Mouse (Mus musculus): ENCODE data around the gene Aox2.
A peak's percentile ranks its signal among the peaks of the same experiment; 100 is the strongest.
"Not testable (repeated sequence)": the region's sequence is repeated elsewhere in the genome, so short reads cannot be mapped to it uniquely, and the experiment has no call there.

Aox2 gene

GRCm38 (mm10) chr1:58346159-58346558 lies 68.0 kb downstream of the Aox2 start:
- no peak for DNase-seq (ENCODE audit: low spot score in 2 of 2)

- no peak for DNase-seq (ENCODE audit: low spot score in 2 of 2)
These were observed 70.6 kb downstream of the Aox2 start for GRCm38 (mm10) chr1:58348712-58349111.

GRCm38 (mm10) chr1:58353238-58353893 lies 75.2 kb downstream of the Aox2 start:
- no peak for DNase-seq (ENCODE audit: low spot score in 2 of 2)

DNA sequence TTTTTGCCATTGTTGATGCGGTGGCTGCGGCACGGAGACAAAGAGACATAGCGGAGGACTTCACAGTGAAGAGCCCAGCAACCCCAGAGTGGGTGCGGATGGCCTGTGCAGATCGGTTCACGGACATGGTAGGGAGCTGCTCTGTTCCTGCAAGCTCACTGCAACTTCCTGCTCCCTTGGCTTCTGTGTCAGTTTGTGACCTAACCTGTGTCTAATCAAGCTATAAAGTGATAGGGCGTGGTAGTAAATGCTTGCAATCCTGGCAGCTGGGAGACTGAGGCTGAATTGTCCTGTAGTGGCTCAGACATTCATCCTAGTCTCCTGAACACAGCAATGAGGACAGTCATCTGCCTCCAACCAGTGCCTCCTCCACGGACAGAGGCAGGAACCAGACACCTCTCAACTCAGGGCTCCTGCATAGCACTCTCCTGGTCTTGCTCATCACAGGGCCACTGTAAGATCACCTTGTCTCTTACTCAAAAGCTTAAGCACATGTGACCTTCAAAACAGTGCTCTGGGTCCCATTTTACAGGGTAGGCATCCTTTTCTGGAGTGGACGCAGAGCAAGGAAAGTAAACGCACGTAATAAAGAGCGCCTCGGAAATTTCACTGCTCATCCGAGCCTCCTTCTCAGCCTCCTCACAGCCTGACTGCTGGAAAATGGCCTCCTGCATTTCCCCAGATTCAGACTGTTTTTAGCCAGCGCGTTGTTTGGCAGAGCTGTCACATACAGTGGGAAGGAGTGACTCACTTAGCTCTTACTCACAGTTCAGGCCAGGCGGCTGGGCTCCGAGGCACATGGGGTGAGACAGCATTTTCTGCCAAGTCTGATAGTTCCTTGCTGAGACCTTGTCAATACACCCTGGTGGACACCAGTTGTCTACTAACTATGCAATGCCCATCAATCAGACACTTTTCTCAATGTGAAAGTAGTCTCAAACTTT lies 81.1 kb downstream of the Aox2 start:
- DNase-seq (ENCODE audit: low spot score in 2 of 2) = no peak

GRCm38 (mm10) chr1:58362296-58362695 lies 84.2 kb downstream of the Aox2 start:
- DNase-seq (ENCODE audit: low spot score in 2 of 2) = no peak

GRCm38 (mm10) chr1:58364551-58364950 lies 86.4 kb downstream of the Aox2 start:
- no peak for DNase-seq (ENCODE audit: low spot score in 2 of 2)

DNA sequence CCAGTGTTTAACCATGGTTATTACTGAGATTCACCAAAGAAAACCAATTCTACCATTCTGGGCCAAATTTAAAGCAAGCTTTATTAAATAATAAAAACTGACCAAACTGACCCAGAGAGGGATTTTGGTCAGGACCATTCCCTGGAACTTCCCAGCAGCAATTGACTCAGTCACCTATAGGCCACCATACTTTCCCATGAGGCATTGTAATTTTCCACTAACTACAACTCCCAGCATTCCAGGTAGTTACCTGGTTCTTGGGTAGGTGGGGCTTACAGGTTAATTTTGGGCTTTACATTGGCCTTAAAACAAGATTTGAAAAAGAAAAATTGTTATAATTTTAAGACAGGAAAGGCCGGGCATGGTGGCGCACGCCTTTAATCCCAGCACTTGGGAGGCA lies 87.7 kb downstream of the Aox2 start:
- no peak for DNase-seq (ENCODE audit: low spot score in 2 of 2)

DNA sequence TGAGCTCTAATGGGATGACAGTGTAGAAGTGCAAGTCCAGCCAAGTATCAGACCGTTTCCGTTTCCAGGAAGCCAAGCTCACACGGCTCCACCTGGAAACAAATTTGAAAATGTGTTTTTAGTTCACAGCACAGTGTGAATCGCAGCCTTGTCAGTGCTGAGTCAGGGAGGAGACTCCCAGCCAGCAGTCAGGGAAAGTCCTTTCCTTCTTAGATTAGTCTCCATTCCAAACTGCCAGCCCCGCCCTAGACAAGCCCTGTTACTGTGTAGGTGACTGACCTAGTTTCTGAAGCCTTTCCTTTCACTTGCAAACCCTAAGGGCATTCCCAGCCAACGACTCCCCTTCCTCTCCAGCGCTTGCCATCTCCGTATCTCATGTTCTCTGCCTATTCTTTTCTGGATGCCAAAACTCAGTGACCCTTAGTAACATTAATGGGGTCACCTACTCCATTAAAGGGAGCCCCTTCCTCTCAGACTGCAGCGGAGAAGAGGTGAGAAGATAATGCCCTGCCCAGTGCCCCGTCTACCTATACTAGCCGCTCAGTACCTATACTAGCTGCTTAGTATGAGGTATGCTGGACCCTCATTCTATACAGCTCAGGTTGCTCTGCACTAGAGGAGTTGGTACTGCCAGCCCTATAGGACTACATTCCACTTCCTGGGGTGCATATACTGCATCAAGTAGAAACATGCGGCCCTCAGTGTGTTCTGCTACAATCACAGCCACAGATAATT lies 88.8 kb downstream of the Aox2 start:
- DNase-seq (ENCODE audit: low spot score in 2 of 2) = no peak

- no peak for DNase-seq (ENCODE audit: low spot score in 2 of 2)
These were observed 91.6 kb downstream of the Aox2 start for GRCm38 (mm10) chr1:58369716-58370115.

GRCm38 (mm10) chr1:58374266-58374665 lies 96.1 kb downstream of the Aox2 start:
- DNase-seq (ENCODE audit: low spot score in 2 of 2) = not testable (repeated sequence)

DNA sequence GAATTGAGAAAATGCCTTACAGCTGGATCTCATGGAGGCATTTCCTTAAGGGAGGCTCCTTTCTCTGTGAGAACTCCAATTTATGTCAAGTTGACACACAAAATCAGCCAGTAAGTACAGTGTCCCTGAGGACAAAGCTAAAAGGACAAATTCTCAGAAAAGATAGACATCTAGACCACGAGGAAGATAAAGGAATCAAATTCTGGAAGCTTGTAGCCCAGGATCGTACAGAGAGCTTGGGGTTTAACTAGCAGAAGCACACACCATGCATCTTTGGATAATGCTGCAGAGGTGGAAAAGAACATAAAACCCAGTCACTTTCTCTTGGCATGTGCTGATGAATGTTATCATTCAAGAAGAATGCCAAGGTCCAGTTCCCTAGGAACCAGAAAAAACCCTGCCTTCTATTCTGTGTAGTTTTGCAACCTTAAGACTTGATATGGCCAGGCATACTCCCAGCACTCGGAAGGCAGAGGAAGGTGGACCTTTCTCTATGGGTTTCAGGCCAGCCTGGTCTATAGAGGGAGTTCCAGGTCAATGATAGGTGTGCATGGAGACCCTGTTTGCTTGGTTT lies 97.5 kb downstream of the Aox2 start:
- DNase-seq (ENCODE audit: low spot score in 2 of 2) = no peak

DNA sequence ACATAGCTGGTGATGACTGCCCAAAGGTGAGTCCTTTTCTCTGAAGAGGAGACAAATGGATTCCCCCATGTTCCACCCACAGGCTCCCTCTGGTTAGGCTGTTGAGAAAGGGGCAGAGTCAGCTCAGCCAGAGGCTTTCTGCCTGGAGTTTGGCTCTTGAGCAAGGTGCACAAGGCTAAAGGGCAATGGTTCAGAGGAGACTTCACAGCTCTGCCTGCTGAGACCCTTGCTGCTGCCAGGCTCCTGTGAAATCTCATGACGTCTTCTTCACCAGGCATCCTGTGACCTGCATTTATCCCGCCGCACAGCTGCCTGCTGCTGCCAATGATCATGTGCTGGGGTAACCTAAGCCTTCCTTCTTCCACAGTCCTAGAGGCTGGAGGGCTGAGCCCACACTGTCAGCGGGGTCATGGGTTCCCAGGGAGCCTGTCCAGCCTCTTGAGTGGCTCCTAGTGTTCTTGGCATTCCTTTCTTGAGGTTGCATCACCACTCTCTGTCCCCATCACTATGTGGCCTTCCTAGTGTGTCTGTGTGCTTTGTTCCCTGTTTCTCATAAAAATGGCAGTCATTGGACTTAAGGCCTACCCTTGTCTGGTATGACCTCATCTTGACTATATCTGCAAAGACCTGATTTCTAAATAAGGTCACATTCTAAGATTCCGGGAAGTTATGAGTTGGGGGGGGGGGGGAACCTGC lies 104.6 kb downstream of the Aox2 start:
- DNase-seq (ENCODE audit: low spot score in 2 of 2) = no peak

GRCm38 (mm10) chr1:58391421-58392267 lies 113.5 kb downstream of the Aox2 start:
- no peak for DNase-seq (ENCODE audit: low spot score in 2 of 2)

DNA sequence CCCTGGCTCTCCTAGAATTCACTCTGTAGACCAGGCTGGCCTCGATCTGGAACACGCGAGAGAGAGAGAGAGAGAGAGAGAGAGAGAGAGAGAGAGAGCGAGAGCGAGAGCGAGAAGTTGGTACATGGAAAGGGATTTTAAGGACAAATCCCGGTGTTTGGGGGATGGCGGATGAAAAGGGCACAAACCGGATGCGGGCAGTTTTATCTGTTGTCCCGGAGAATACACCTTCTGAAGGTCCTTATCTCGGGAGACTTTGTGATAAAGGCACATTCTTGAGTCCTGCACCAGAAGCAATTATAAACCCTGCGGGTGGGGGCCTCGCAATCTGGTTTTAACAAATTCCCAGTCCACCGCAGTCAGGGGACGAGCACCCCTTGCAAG lies 114.1 kb downstream of the Aox2 start:
- no peak for DNase-seq (ENCODE audit: low spot score in 2 of 2)

DNA sequence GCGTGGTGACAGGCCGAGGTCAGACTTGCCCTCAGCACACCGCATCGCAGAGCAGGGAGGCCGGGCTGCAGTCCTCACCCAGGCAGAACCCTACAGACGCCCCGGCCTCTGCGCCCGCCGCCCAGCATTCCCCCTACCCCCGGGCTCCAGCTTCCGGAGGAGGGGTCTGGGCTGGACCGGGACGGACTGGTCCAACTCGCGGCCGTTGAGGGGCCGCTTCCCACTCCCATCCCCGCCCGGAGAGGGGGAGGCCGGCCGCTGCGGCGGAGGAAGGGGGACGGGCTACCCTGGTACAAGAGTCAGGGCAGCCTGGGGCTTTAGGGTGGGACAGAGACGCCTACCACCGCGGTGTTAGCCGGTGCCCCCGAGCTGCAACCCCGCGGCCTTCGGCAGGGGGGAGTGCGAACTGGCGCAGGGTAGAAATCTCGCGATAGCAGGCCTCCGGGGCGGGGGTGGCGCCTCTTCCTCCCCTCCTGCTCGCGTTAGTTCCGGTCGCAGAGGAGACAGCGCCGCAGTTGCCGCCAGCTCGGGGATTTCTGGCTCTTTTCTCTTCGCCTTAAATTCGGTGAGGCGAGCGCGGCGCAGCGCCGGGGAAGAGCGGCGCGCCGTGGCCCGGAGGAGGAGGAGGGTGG lies 114.6 kb downstream of the Aox2 start, which contains the start of gene Bzw1:
Gene Bzw1 (plus strand): TSS at position 247 of the 632 bp plus-strand sequence.
- peak; percentile 87 to 92 for DNase-seq (ENCODE audit: low spot score in 2 of 2)

DNA sequence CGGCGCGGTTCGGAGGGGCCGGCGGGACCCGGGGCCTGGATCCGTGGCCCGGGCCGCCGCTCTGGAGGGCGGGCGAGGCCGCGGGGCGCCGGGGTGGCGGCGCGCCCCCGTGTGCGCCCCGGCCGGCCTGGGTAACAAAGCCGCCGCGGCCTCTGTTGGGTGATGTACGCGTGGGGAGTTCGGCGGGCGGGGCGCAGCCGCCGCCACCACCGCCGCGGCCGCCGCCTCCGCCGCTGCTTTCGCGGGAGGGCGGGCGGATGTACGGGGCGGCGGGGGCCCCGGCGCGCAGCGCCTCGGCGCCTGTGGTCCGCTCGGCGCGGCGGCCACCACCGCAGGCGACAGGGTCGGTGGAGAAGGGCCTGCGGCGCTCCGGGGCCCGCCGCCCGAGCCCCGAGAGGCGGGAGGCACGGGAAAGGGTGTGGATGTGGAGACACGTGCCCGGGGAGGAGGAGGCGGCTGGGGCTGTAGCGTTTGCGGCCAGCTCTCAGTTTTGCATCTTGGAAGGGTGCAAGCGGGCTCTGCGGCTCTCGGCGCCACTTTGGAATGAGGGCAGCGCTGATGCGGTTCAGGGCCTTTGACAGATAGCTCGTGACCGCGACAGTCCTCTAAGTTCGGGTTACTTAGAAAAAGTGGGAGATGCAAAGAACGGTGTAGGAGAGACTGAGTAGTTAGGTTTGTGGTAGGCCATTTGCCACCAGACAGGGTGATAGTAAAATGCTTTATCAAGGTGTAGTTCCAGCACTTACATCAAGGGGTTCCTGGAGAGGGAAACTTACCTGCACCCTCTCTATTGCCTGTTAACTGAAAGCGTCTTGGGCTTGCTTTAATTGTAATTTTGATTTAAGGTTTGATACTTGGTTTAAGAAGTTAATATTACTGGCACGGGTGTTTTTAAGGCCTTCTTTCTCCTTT lies 115.4 kb downstream of the Aox2 start:
- DNase-seq (ENCODE audit: low spot score in 2 of 2) = peak; percentile 19 to 40

DNA sequence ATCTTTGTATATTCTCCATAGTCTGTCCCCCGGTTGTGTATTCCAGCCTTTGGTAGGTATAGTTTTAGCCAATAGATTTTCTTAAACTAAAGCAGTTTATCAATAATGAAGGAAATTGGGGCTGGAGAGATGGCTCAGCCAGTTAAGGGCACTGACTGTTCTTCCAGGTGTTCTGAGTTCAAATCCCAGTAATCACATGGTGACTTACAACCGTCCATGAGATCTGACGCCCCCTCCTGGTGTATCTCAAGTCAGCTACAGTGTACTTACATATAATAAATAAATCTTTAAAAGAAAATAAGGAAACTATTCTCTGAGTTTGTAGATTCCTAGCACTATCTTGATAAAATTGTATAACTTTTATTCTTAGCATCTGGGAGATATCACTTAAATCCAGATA lies 117.2 kb downstream of the Aox2 start:
- no peak for DNase-seq (ENCODE audit: low spot score in 2 of 2)

- no peak for DNase-seq (ENCODE audit: low spot score in 2 of 2)
These were observed 118.1 kb downstream of the Aox2 start for GRCm38 (mm10) chr1:58396179-58396578.

- no peak for DNase-seq (ENCODE audit: low spot score in 2 of 2)
These were observed 119.6 kb downstream of the Aox2 start for GRCm38 (mm10) chr1:58397731-58398130.
